Mouse (Mus musculus) central nervous system, embryonic 11.5 days (tissue): ENCODE results near the gene Tas2r108. TPM values are rescaled to one million over a fixed set of nuclear protein-coding genes. Genes with fewer than 3 reads are reported as not detected.

Experiments used
- polyA plus RNA-seq: library from polyadenylated mRNA; depleted of rRNA; stranded (reverse); fragments of >200 nt; gene quantifications from 2 replicates; pipeline ENCODE4 v1.2.3, GENCODE M21; 2012; rRNA removed

Gene Tas2r108
- 0.18 and 0.63 TPM in 2 replicates for polyA plus RNA-seq

GRCm38 (mm10) chr6:40493229-40493628, at the start of gene Tas2r108:
Tas2r108 (plus strand) TSS chr6:40493529.

GRCm38 (mm10) chr6:40470916-40471719, 22.2 kb upstream of the Tas2r108 start, which contains the start of gene Ssbp1:
Ssbp1 (plus strand) TSS chr6:40471352.

GRCm38 (mm10) chr6:40490933-40491332, 2.4 kb upstream of the Tas2r108 start, which contains the start of gene Tas2r137:
Tas2r137 (plus strand) TSS chr6:40491233.

GRCm38 (mm10) chr6:40519408-40519807, 26.1 kb downstream of the Tas2r108 start, which contains the start of gene Prss37:
Prss37 (minus strand) TSS chr6:40519508.

Other genes starting within 250 kb of the Tas2r108 start
- 23.9 and 25.1 TPM in 2 replicates for gene Agk, start 168.4 kb upstream of the Tas2r108 start, polyA plus RNA-seq
- 10.6 and 12.1 TPM in 2 replicates for gene E330009J07Rik, start 57.4 kb upstream of the Tas2r108 start, polyA plus RNA-seq
- 0.04 and 0.08 TPM in 2 replicates for gene Wee2, start 54.4 kb upstream of the Tas2r108 start, polyA plus RNA-seq
- 133 and 140 TPM in 2 replicates for gene Ssbp1, start 22.2 kb upstream of the Tas2r108 start, polyA plus RNA-seq
- gene Tas2r137, start 2.3 kb upstream of the Tas2r108 start, polyA plus RNA-seq, result 0.06 and 0.16 TPM in 2 replicates
- not detected in 2 replicates for gene Prss37, start 26.0 kb downstream of the Tas2r108 start, polyA plus RNA-seq
- not detected in 2 replicates for gene Olfr461, start 61.5 kb downstream of the Tas2r108 start, polyA plus RNA-seq
- gene Olfr460, start 76.0 kb downstream of the Tas2r108 start, polyA plus RNA-seq, result 0.06 and 0.10 TPM in 2 replicates
- gene Clec5a, start 92.3 kb downstream of the Tas2r108 start, polyA plus RNA-seq, result 0.52 and 0.73 TPM in 2 replicates
- not detected in 2 replicates for gene Tas2r138, start 119.8 kb downstream of the Tas2r108 start, polyA plus RNA-seq
- 0.37 and 0.41 TPM in 2 replicates for gene Mgam, start 135.3 kb downstream of the Tas2r108 start, polyA plus RNA-seq